Mouse (Mus musculus) stomach, postnatal 0 days (tissue): ENCODE results near the gene Nat8f6. TPM values are rescaled to one million over a fixed set of nuclear protein-coding genes. Genes with fewer than 3 reads are reported as not detected.

Experiments used
- microRNA-seq: library from miRNA; unstranded; fragments of <30 nt; microRNA quantifications from one replicate; pipeline ENCODE4, GENCODE M21; 2016
- polyA plus RNA-seq: library from polyadenylated mRNA; unstranded; fragments of >200 nt; fragmentation: Nextera tagmentation; extraction: Ambion mirVana; gene quantifications from 2 replicates; pipeline ENCODE4 v1.2.1, GENCODE M21; 2015

Nat8f6 gene
- polyA plus RNA-seq, 1 experiment from 2014 or later, result not detected

Small RNA genes lying within 50 kb of the gene (microRNA-seq; reads per million reads assigned to microRNA genes)
- gene Mir6375, result not detected

Other genes with a start within 250 kb of the Nat8f6 start
- gene Alms1, start 233.4 kb downstream of the Nat8f6 start, polyA plus RNA-seq, result 0.98 and 1.2 TPM in 2 replicates
- gene Nat8f7, start 107.7 kb downstream of the Nat8f6 start, polyA plus RNA-seq, result not detected in 2 replicates
- 0.11 TPM in 1 of 2 replicates, not detected in the other for gene Nat8f3, start 55.2 kb downstream of the Nat8f6 start, polyA plus RNA-seq
- gene Nat8f5, start within 50 bp of the Nat8f6 start, polyA plus RNA-seq, result 0.25 and 0.30 TPM in 2 replicates
- 0.25 TPM in 1 of 2 replicates, not detected in the other for gene Nat8, start 11.1 kb upstream of the Nat8f6 start, polyA plus RNA-seq
- not detected in 2 replicates for gene Nat8f2, start 48.2 kb upstream of the Nat8f6 start, polyA plus RNA-seq
- gene Nat8f4, start 83.9 kb upstream of the Nat8f6 start, polyA plus RNA-seq, result 1.7 and 2.6 TPM in 2 replicates
- gene Tprkb, start 90.9 kb upstream of the Nat8f6 start, polyA plus RNA-seq, result 25.9 and 28.8 TPM in 2 replicates
- 5.7 and 6.2 TPM in 2 replicates for gene Nat8f1, start 94.7 kb upstream of the Nat8f6 start, polyA plus RNA-seq
- gene Dusp11, start 140.7 kb upstream of the Nat8f6 start, polyA plus RNA-seq, result 43.9 and 44.9 TPM in 2 replicates
- not detected in 2 replicates for gene Figla, start 195.2 kb upstream of the Nat8f6 start, polyA plus RNA-seq
- 1.6 and 2.1 TPM in 2 replicates for gene Add2, start 207.7 kb upstream of the Nat8f6 start, polyA plus RNA-seq